Mouse (Mus musculus): ENCODE measurements at regions not wholly inside any gene's neighbourhood (a gene's known extent, or its start where the extent isn't known, plus 50 kb on each side); places are given as distances from the start of the nearest gene placed in this dataset.
"Not testable (repeated sequence)": the region's sequence is repeated elsewhere in the genome, so short reads cannot be mapped to it uniquely, and the experiment has no call there.

- Histone ChIP-seq H3K9ac (ENCODE audit: low read depth, low read length) (no peak overlapping the region), H3K27me3 (ENCODE audit: control insufficient read depth, insufficient read depth, low read length) (no peaks in the 10 kb centered on the region), H3K9me3 (ENCODE audit: control insufficient read depth, low read length) (no peaks in the 10 kb centered on the region), H3K4me3 (ENCODE audit: low read length) (no peak overlapping the region), H3K4me2 (replicated peaks; ENCODE audit: low read depth, low read length) (no peak overlapping the region), H3K4me1 (ENCODE audit: control insufficient read depth, insufficient read depth, low read length) (no peaks in the 10 kb centered on the region), H3K36me3 (ENCODE audit: control insufficient read depth, insufficient read depth, low read length) (no peaks in the 10 kb centered on the region), H3K27ac (ENCODE audit: low read depth, low read length) (no peak overlapping the region)
- 79% methylated on average over 2 of the region's 2 CpGs for WGBS
- no peak for ATAC-seq (ENCODE audit: low FRiP score, low TSS enrichment)
Observed at GRCm38 (mm10) chr3:112384641-112385040, 874.0 kb downstream of the Amy2a5 start.

- no peak overlapping the region for H3K9ac ChIP-seq (ENCODE audit: low read depth, low read length)
- 77% methylated on average over 2 of the region's 2 CpGs for WGBS
- no peak overlapping the region for H3K27ac ChIP-seq (ENCODE audit: low read depth, low read length)
- no peak overlapping the region for H3K4me3 ChIP-seq (ENCODE audit: low read length)
- H3K4me1 ChIP-seq (ENCODE audit: control insufficient read depth, insufficient read depth, low read length), result no peaks in the 10 kb centered on the region
- H3K4me2 ChIP-seq (replicated peaks; ENCODE audit: low read depth, low read length), result no peak overlapping the region
- no peaks in the 10 kb centered on the region for H3K27me3 ChIP-seq (ENCODE audit: control insufficient read depth, insufficient read depth, low read length)
- ATAC-seq (ENCODE audit: low FRiP score, low TSS enrichment), result no peak
- H3K36me3 ChIP-seq (ENCODE audit: control insufficient read depth, insufficient read depth, low read length), result no peaks in the 10 kb centered on the region
- no peaks in the 10 kb centered on the region for H3K9me3 ChIP-seq (ENCODE audit: control insufficient read depth, low read length)
Observed at GRCm38 (mm10) chr3:112345866-112346265, 912.8 kb downstream of the Amy2a5 start.

GRCm38 (mm10) chr3:112331171-112331570 lies 927.5 kb downstream of the Amy2a5 start:
- no peak for ATAC-seq (ENCODE audit: low FRiP score, low TSS enrichment)

GRCm38 (mm10) chr3:112325348-112325747 lies 933.3 kb downstream of the Amy2a5 start:
- WGBS, result 29% methylated on average over 2 of the region's 2 CpGs
- H3K9ac ChIP-seq (ENCODE audit: low read depth, low read length), result no peak overlapping the region
- H3K9me3 ChIP-seq (ENCODE audit: control insufficient read depth, low read length), result no peaks in the 10 kb centered on the region
- H3K36me3 ChIP-seq (ENCODE audit: control insufficient read depth, insufficient read depth, low read length), result no peaks in the 10 kb centered on the region
- H3K4me3 ChIP-seq (ENCODE audit: low read length), result no peak overlapping the region
- H3K27me3 ChIP-seq (ENCODE audit: control insufficient read depth, insufficient read depth, low read length), result no peaks in the 10 kb centered on the region
- H3K4me1 ChIP-seq (ENCODE audit: control insufficient read depth, insufficient read depth, low read length), result no peaks in the 10 kb centered on the region
- H3K27ac ChIP-seq (ENCODE audit: low read depth, low read length), result no peak overlapping the region
- ATAC-seq (ENCODE audit: low FRiP score, low TSS enrichment), result peak; percentile 43; the same call in 1 of the 2 replicates
- H3K4me2 ChIP-seq (replicated peaks; ENCODE audit: low read depth, low read length), result no peak overlapping the region

More at GRCm38 (mm10) chr3:112331171-112331570, 927.5 kb downstream of the Amy2a5 start:
- Histone ChIP-seq H3K27me3 (ENCODE audit: control insufficient read depth, insufficient read depth, low read length) (no peaks in the 10 kb centered on the region), H3K27ac (ENCODE audit: low read depth, low read length) (no peak overlapping the region), H3K9ac (ENCODE audit: low read depth, low read length) (no peak overlapping the region), H3K4me3 (ENCODE audit: low read length) (no peak overlapping the region), H3K4me1 (ENCODE audit: control insufficient read depth, insufficient read depth, low read length) (no peaks in the 10 kb centered on the region), H3K36me3 (ENCODE audit: control insufficient read depth, insufficient read depth, low read length) (no peaks in the 10 kb centered on the region), H3K4me2 (replicated peaks; ENCODE audit: low read depth, low read length) (no peak overlapping the region), H3K9me3 (ENCODE audit: control insufficient read depth, low read length) (no peaks in the 10 kb centered on the region)
- WGBS, result 91% methylated on average over 4 of the region's 4 CpGs

- ATAC-seq (ENCODE audit: low FRiP score, low TSS enrichment); H3K9me3 ChIP-seq (ENCODE audit: control insufficient read depth, low read length); H3K4me1 ChIP-seq (ENCODE audit: control insufficient read depth, insufficient read depth, low read length); H3K9ac ChIP-seq (ENCODE audit: low read depth, low read length); H3K4me2 ChIP-seq (replicated peaks; ENCODE audit: low read depth, low read length); H3K4me3 ChIP-seq (ENCODE audit: low read length); H3K36me3 ChIP-seq (ENCODE audit: control insufficient read depth, insufficient read depth, low read length); H3K27ac ChIP-seq (ENCODE audit: low read depth, low read length); H3K27me3 ChIP-seq (ENCODE audit: control insufficient read depth, insufficient read depth, low read length): not testable (repeated sequence)
- WGBS, result 92% methylated on average over 11 of the region's 11 CpGs
Observed at GRCm38 (mm10) chr3:112321196-112321595, 937.4 kb downstream of the Amy2a5 start.

GRCm38 (mm10) chr3:112278785-112279430 lies 979.7 kb downstream of the Amy2a5 start:
- Histone ChIP-seq H3K4me1 (ENCODE audit: control insufficient read depth, insufficient read depth, low read length) (no peaks in the 10 kb centered on the region), H3K4me2 (replicated peaks; ENCODE audit: low read depth, low read length) (no peak overlapping the region), H3K27me3 (ENCODE audit: control insufficient read depth, insufficient read depth, low read length) (no peaks in the 10 kb centered on the region), H3K4me3 (ENCODE audit: low read length) (no peak overlapping the region), H3K27ac (ENCODE audit: low read depth, low read length) (no peak overlapping the region), H3K9ac (ENCODE audit: low read depth, low read length) (no peak overlapping the region), H3K36me3 (ENCODE audit: control insufficient read depth, insufficient read depth, low read length) (no peaks in the 10 kb centered on the region), H3K9me3 (ENCODE audit: control insufficient read depth, low read length) (no peaks in the 10 kb centered on the region)
- WGBS, result 73% methylated on average over 2 of the region's 2 CpGs
- ATAC-seq (ENCODE audit: low FRiP score, low TSS enrichment), result no peak

- 72% methylated on average over 1 of the region's 1 CpGs for WGBS
- Histone ChIP-seq H3K4me3 (ENCODE audit: low read length) (no peak overlapping the region), H3K9me3 (ENCODE audit: control insufficient read depth, low read length) (no peaks in the 10 kb centered on the region), H3K4me2 (replicated peaks; ENCODE audit: low read depth, low read length) (no peak overlapping the region), H3K4me1 (ENCODE audit: control insufficient read depth, insufficient read depth, low read length) (no peaks in the 10 kb centered on the region), H3K9ac (ENCODE audit: low read depth, low read length) (no peak overlapping the region), H3K27ac (ENCODE audit: low read depth, low read length) (no peak overlapping the region), H3K36me3 (ENCODE audit: control insufficient read depth, insufficient read depth, low read length) (no peaks in the 10 kb centered on the region), H3K27me3 (ENCODE audit: control insufficient read depth, insufficient read depth, low read length) (no peaks in the 10 kb centered on the region)
- no peak for ATAC-seq (ENCODE audit: low FRiP score, low TSS enrichment)
Observed at GRCm38 (mm10) chr3:112261334-112262101, 997.1 kb downstream of the Amy2a5 start.

GRCm38 (mm10) chr3:112242986-112243385 lies 1015.7 kb downstream of the Amy2a5 start:
- not testable (repeated sequence) for H3K4me2 ChIP-seq (replicated peaks; ENCODE audit: low read depth, low read length); ATAC-seq (ENCODE audit: low FRiP score, low TSS enrichment); H3K9ac ChIP-seq (ENCODE audit: low read depth, low read length); H3K4me3 ChIP-seq (ENCODE audit: low read length); H3K9me3 ChIP-seq (ENCODE audit: control insufficient read depth, low read length); H3K36me3 ChIP-seq (ENCODE audit: control insufficient read depth, insufficient read depth, low read length); H3K27ac ChIP-seq (ENCODE audit: low read depth, low read length); H3K27me3 ChIP-seq (ENCODE audit: control insufficient read depth, insufficient read depth, low read length); H3K4me1 ChIP-seq (ENCODE audit: control insufficient read depth, insufficient read depth, low read length)
- 96% methylated on average over 2 of the region's 2 CpGs for WGBS

GRCm38 (mm10) chr3:112239626-112240120 lies 1019.0 kb downstream of the Amy2a5 start:
- Histone ChIP-seq H3K27ac (ENCODE audit: low read depth, low read length) (no peak overlapping the region), H3K9ac (ENCODE audit: low read depth, low read length) (no peak overlapping the region), H3K4me2 (replicated peaks; ENCODE audit: low read depth, low read length) (no peak overlapping the region), H3K4me3 (ENCODE audit: low read length) (no peak overlapping the region), H3K27me3 (ENCODE audit: control insufficient read depth, insufficient read depth, low read length) (no peaks in the 10 kb centered on the region), H3K9me3 (ENCODE audit: control insufficient read depth, low read length) (no peaks in the 10 kb centered on the region), H3K36me3 (ENCODE audit: control insufficient read depth, insufficient read depth, low read length) (no peaks in the 10 kb centered on the region), H3K4me1 (ENCODE audit: control insufficient read depth, insufficient read depth, low read length) (no peaks in the 10 kb centered on the region)
- ATAC-seq (ENCODE audit: low FRiP score, low TSS enrichment), result no peak
- WGBS, result 9% methylated on average over 1 of the region's 1 CpGs

All from kidney, embryonic 14.5 days (tissue).